Mouse (Mus musculus) gonadal fat pad, adult 2 months (tissue): ENCODE results near the gene BC037034. TPM values are rescaled to one million over a fixed set of nuclear protein-coding genes. Genes with fewer than 3 reads are reported as not detected.
"Not testable (repeated sequence)": the region's sequence is repeated elsewhere in the genome, so short reads cannot be mapped to it uniquely, and the experiment has no call there.

Source experiments
- DNase-seq: peaks from one replicate; pipeline ENCODE4 v3.0.0-alpha.2; 2012; ENCODE audit warnings: low read depth
- polyA plus RNA-seq: library from polyadenylated mRNA; depleted of rRNA; stranded (reverse); fragments of >200 nt; gene quantifications from 2 replicates; pipeline ENCODE4 v1.2.3, GENCODE M21; 2012; rRNA removed

The BC037034 gene
- polyA plus RNA-seq, 1 experiment: 74.6 TPM

DNA sequence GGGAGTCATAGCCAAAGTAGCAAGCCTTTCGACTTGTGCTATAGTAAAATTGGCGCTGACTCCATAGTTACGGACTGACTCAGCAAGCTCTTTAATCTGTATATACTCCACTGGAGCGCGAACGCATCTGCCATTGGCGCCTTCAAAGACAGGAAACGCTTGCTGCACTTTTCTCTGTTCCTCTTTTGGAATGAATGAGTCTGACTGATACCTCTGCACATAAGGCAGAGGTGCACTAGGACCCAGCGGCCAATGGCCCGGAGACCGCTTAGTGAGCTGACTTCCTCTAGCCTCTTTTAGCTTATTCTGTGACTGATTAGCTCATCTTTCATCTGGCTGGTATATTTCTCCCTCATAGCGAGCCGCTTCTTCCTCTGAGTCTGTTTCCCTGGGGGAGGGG lies 47.2 kb downstream of the BC037034 start:
- not testable (repeated sequence) for DNase-seq

Other genes starting within 250 kb of the BC037034 start
- not detected in 2 replicates for gene Smok3a, start 242.8 kb downstream of the BC037034 start, polyA plus RNA-seq
- 0.08 TPM in 1 of 2 replicates, not detected in the other for gene Smok3b, start 242.6 kb downstream of the BC037034 start, polyA plus RNA-seq
- not detected in 2 replicates for gene Smok3c, start 210.8 kb downstream of the BC037034 start, polyA plus RNA-seq
- gene Zkscan1, start 178.9 kb downstream of the BC037034 start, polyA plus RNA-seq: 6.3 and 8.7 TPM in 2 replicates
- 9.2 and 11.2 TPM in 2 replicates for gene Zscan21, start 147.1 kb downstream of the BC037034 start, polyA plus RNA-seq
- 2.6 and 2.7 TPM in 2 replicates for gene Zfp113, start 108.3 kb downstream of the BC037034 start, polyA plus RNA-seq
- gene Cops6, start 103.0 kb downstream of the BC037034 start, polyA plus RNA-seq: 107 and 138 TPM in 2 replicates
- gene Ap4m1, start 92.0 kb downstream of the BC037034 start, polyA plus RNA-seq: 30.9 and 49.3 TPM in 2 replicates
- 20.9 and 24.1 TPM in 2 replicates for gene Mcm7, start 91.6 kb downstream of the BC037034 start, polyA plus RNA-seq
- 50.6 and 54.9 TPM in 2 replicates for gene Taf6, start 76.6 kb downstream of the BC037034 start, polyA plus RNA-seq
- gene Cnpy4, start 76.5 kb downstream of the BC037034 start, polyA plus RNA-seq: 5.0 and 7.1 TPM in 2 replicates
- 7.8 and 8.5 TPM in 2 replicates for gene Mblac1, start 69.7 kb downstream of the BC037034 start, polyA plus RNA-seq
- gene Nxpe5, start 38.1 kb downstream of the BC037034 start, polyA plus RNA-seq: 18.5 and 23.8 TPM in 2 replicates
- 364 and 368 TPM in 2 replicates for gene Lamtor4, start 8.6 kb downstream of the BC037034 start, polyA plus RNA-seq
- gene Gal3st4, start 8.8 kb upstream of the BC037034 start, polyA plus RNA-seq: 29.7 and 43.1 TPM in 2 replicates
- gene Gm43720, start 15.9 kb upstream of the BC037034 start, polyA plus RNA-seq: 0.16 and 0.48 TPM in 2 replicates
- gene Gpc2, start 16.0 kb upstream of the BC037034 start, polyA plus RNA-seq: 11.8 and 13.4 TPM in 2 replicates
- gene Stag3, start 16.2 kb upstream of the BC037034 start, polyA plus RNA-seq: 3.3 and 5.1 TPM in 2 replicates
- 0.23 and 0.46 TPM in 2 replicates for gene Pvrig, start 77.9 kb upstream of the BC037034 start, polyA plus RNA-seq
- gene Zfp157, start 177.4 kb upstream of the BC037034 start, polyA plus RNA-seq: 4.1 and 7.0 TPM in 2 replicates